Mouse (Mus musculus) spleen, postnatal 4 days (tissue): ENCODE measurements around the gene Olfr761.
"Not testable (repeated sequence)": the region's sequence is repeated elsewhere in the genome, so short reads cannot be mapped to it uniquely, and the experiment has no call there.

Source experiments
- DNase-seq, 2 experiments: peaks; one replicate each; pipeline ENCODE4 v3.0.0; 2022; ENCODE audit warnings: low spot score in 2 of 2

Gene Olfr761

GRCm38 (mm10) chr17:37952979-37953378 is at the start of gene Olfr761:
Olfr761 (minus strand) TSS chr17:37953079.
- DNase-seq = no peak

- DNase-seq = no peak
Measured at GRCm38 (mm10) chr17:37995635-37996307, 42.9 kb upstream of the Olfr761 start.

- no peak for DNase-seq
Measured at GRCm38 (mm10) chr17:37990453-37990961, 37.6 kb upstream of the Olfr761 start.

DNA sequence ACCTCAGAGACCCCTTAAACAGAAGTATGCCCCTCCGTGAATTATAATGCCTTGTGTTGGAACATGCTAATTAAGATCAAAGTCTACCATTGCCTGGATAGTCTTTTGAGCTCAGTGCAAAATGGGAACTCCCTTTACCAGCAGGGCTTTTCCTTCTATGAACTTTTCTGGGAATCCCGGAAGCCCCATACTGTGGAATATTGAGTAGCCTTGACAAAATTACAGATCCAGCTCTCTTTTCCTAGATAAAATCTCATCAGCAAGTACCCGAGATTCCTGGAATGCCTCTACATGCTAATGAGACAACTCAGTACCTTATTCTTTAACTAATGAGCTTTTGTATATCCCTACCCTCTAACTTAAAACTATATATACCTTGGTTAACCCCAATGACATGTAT is 20.7 kb upstream of the Olfr761 start:
- no peak for DNase-seq

DNA sequence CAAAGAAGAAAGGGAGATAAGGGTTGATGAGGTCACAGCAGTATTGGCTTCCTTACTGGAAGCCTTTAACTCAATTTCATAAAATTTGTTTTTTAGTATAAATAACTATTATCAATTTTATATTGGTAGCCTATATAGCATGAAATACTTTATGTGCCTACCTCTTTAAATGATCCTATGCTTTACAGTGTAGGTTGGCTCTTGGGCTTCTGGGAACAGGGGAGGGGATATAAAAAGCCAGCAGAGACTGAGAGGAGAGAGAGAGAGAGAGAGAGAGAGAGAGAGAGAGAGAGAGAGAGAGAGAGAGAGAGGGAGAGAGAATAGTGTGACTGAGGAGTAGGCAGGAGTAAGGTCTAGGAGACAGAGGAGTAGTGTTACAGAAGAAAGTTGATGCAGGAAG is 32.6 kb downstream of the Olfr761 start, which contains the start of gene Olfr128:
Olfr128 (plus strand) TSS at position 301 of the 400 bp plus-strand sequence.
- no peak for DNase-seq

DNA sequence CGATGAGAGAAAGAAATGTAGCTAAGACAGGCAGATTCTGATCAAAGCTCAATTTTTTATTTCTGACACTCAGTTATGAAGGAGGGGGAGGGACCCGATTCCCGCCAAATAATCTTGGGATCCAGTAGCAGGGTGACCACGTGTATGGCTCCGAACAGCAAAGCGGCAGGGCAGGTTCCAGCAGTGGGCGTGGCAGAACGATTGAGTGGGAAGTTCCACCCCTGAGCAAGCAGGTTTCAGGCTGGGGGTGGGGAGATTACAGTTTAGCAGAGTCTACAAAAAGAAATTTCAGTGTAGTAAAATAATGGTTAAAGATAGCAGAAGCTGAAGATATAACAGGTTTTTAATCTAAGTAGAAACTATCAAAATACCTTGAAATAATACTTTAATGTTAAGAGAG is 46.1 kb downstream of the Olfr761 start:
- not testable (repeated sequence) for DNase-seq
